Mouse (Mus musculus): ENCODE results near the gene Myadml2.

DNA sequence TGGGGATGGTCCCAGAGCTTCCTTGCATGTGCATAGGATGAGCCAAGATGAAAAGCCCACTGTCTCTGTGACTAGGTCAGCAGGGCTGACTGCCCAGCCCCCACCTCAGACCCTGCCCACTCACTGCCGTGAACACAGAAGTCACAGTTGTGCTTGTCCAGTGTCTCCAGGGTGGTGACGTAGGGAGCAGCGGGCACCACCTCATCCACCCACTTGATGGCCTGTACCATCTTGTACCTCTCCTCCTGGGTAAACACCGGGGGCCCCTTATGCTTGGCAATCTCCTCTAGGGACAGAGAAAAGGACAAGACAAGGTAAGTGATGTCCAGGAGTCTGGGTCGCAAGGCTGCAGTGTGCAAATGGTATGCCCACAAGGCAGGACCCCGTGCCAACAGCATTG is 32.8 kb downstream of the Myadml2 start:
- TF ChIP-seq EP300 (IDR thresholded peaks at IDR 0.05; ENCODE audit: low read depth) (no peak), CTCF (IDR thresholded peaks at IDR 0.05; ENCODE audit: low read depth) (no peak)

Measured in heart, postnatal 0 days (tissue).